9 mouse cellular contexts compared by ENCODE assay signal in the genomic region with DNA sequence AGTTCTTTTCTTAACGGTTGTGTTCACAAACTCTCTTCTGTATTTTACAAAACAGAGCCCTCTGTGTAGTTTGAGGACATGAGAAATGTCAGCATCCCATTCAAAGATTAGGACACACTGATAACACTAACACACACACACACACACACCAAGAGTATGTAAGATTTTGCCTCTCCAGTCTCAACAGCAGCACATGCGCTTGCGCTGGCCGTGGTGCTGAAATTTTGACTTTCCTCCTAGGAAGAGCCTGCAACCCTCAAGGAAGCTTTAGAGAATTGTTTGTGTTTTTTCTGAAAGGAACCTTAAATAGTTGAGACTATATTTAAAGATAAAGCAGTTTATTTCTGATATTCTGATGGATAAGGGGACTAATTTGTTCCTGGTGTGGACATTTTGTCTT. TPM values are rescaled to one million over a fixed set of nuclear protein-coding genes. Genes with fewer than 3 reads are reported as not detected.
A peak's percentile ranks its signal among the peaks of the same experiment; 100 is the strongest.
DNase-seq lines count a peak whose midpoint lies in the region; ATAC-seq lines count a peak whose summit lies in the region.
"Had no signal": no experiment of that assay in that cellular context is flagged by ENCODE, and none has a peak within 500 bp of the region (broad histone marks: within the 10 kb centered on the region; RNA-seq: fewer than 3 reads in every experiment).

No protein-coding gene starts in this region.

- peak; percentile 82 for ATAC-seq in megakaryocyte-erythroid progenitor cell, adult 5-6 weeks (replicated peaks; ENCODE audit: low FRiP score, low TSS enrichment, poor library complexity, severe bottlenecking)

- peak; percentile 72 for DNase-seq in gastrocnemius, postnatal 10 days
- no peak for DNase-seq in gastrocnemius, postnatal 25 days
- peak; percentile 64 for DNase-seq in ovary, postnatal 36 days (ENCODE audit: low spot score)
- no peak for DNase-seq in ovary, adult 18-20 months (ENCODE audit: low spot score)
- peak; percentile 55 for DNase-seq in embryo, embryonic 9.5 days (ENCODE audit: extremely low spot score)
- DNase-seq in layer of hippocampus, adult 8-10 months (ENCODE audit: low spot score in 2 of 2), result no peak
- DNase-seq in cerebellum, postnatal 25 days, result no peak

RNA-seq across cellular contexts. Expression of gene Pou4f1, which starts 14.0 kb away (rescaled TPM):
- 1 to 10 TPM; 1.6 to 2.1 TPM for total RNA-seq in gastrocnemius, postnatal 10 days (2021)
- total RNA-seq in gastrocnemius, postnatal 25 days (2021), result 1 to 10 TPM; 1.1 TPM
- total RNA-seq in megakaryocyte-erythroid progenitor cell, adult 5-6 weeks (2014; fragmentation: Nextera tagmentation), result 0.52 TPM in 1 of 2 replicates, not detected in the other
- 0.19 and 0.34 TPM in 2 replicates for total RNA-seq in megakaryocyte-erythroid progenitor cell, adult 5-6 weeks (2017)
- under 1 TPM in 1 of 4 experiments, not detected in 3; 0.06 TPM for total RNA-seq in layer of hippocampus, adult 8-10 months (2022)
- total RNA-seq: neutrophil, adult 5-6 weeks had no signal

Comparison
In these comparisons a context has a peak if more than half of its experiments do, and no peak if none do; other contexts are left out.
1. DNase-seq: peak in gastrocnemius, postnatal 10 days (single experiment), ovary, postnatal 36 days (single experiment) and embryo, embryonic 9.5 days (single experiment); none in gastrocnemius, postnatal 25 days (single experiment), ovary, adult 18-20 months (single experiment), layer of hippocampus, adult 8-10 months (0 of 2) and cerebellum, postnatal 25 days (0 of 2).